ENCODE assay signal across 9 mouse cellular contexts in the genomic region with DNA sequence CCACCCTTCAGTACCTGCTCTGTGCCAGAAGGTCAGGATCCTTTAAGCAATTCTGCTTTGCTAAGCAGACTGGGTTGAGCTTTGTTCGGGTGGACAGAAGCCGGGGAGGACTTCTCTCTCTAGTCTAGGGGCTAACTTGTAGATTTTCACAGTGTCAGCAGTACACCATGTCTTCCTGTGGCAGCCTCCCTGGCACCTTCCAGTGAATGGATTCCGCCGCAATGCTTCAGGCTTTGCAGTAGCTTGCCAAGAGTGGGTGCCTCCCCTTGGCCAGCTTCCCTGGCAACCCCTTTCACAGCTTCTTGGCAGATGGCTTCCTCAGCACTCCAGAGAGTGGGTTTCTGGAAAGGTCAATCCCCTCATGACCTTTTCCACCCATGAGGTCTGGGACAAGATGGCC. TPM values are rescaled to one million over a fixed set of nuclear protein-coding genes. Genes with fewer than 3 reads are reported as not detected.
DNase-seq lines count a peak whose midpoint lies in the region; ATAC-seq lines count a peak whose summit lies in the region.
"Had no signal": no experiment of that assay in that cellular context is flagged by ENCODE, and none has a peak within 500 bp of the region (broad histone marks: within the 10 kb centered on the region; RNA-seq: fewer than 3 reads in every experiment).

No protein-coding gene starts in this region.

- no peak overlapping the region for H3K9ac ChIP-seq in kidney, embryonic 15.5 days
- H3K9ac ChIP-seq: limb, embryonic 12.5 days; neural tube, embryonic 12.5 days had no signal

- no peak overlapping the region for H3K27ac ChIP-seq in kidney, embryonic 15.5 days
- H3K27ac ChIP-seq: limb, embryonic 12.5 days; neural tube, embryonic 12.5 days had no signal

- no peak for ATAC-seq in kidney, embryonic 15.5 days (replicated peaks; ENCODE audit: low FRiP score)

- H3K4me2 ChIP-seq in kidney, embryonic 15.5 days, result no peak overlapping the region
- H3K4me2 ChIP-seq: limb, embryonic 12.5 days; neural tube, embryonic 12.5 days had no signal

- H3K27me3 ChIP-seq in kidney, embryonic 15.5 days, result no peaks in the 10 kb centered on the region
- H3K27me3 ChIP-seq: limb, embryonic 12.5 days; neural tube, embryonic 12.5 days had no signal

- 87% methylated on average over 4 of the region's 4 CpGs for WGBS in kidney, embryonic 15.5 days

- no peak overlapping the region for H3K4me3 ChIP-seq in kidney, embryonic 15.5 days (replicated peaks)
- H3K4me3 ChIP-seq: limb, embryonic 12.5 days; neural tube, embryonic 12.5 days had no signal

- intact Hi-C loops in left cerebral cortex, postnatal 25 days (cut with DNase I), result no loop called here

- H3K4me1 ChIP-seq in kidney, embryonic 15.5 days, result peaks cover 24% of the 10 kb centered on the region

- no peaks in the 10 kb centered on the region for H3K9me3 ChIP-seq in kidney, embryonic 15.5 days (replicated peaks)
- H3K9me3 ChIP-seq: limb, embryonic 12.5 days; neural tube, embryonic 12.5 days had no signal

- H3K36me3 ChIP-seq in kidney, embryonic 15.5 days, result no peaks in the 10 kb centered on the region
- H3K36me3 ChIP-seq: limb, embryonic 12.5 days; neural tube, embryonic 12.5 days had no signal

- DNase-seq in kidney, adult 18-20 months, result peak; percentile 84
- DNase-seq in cerebellum, adult 9-10 months, result peak; percentile 35
- DNase-seq in frontal cortex, postnatal 14 days (ENCODE audit: low spot score in 2 of 2), result peak; percentile 47 to 62
- DNase-seq in left cerebral cortex, postnatal 25 days (ENCODE audit: low spot score in 2 of 2), result peak; percentile 58 to 66
- no peak for DNase-seq in embryo, embryonic 11 days
- DNase-seq in spleen, postnatal 14 days (ENCODE audit: low spot score in 2 of 2), result no peak

RNA-seq across cellular contexts. Expression of a gene that starts 50.5 kb away (rescaled TPM):
- not detected in 2 replicates for polyA plus RNA-seq in kidney, embryonic 15.5 days (2015; fragmentation: Nextera tagmentation; extraction: Ambion mirVana)
- total RNA-seq in left cerebral cortex, postnatal 25 days (2021), result not detected
- polyA plus RNA-seq: limb, embryonic 12.5 days; neural tube, embryonic 12.5 days had no signal

Comparison
In these comparisons a context has a peak if more than half of its experiments do, and no peak if none do; other contexts are left out.
1. DNase-seq: peak in kidney, adult 18-20 months (single experiment), cerebellum, adult 9-10 months (single experiment), frontal cortex, postnatal 14 days (2 of 2) and left cerebral cortex, postnatal 25 days (2 of 2); none in embryo, embryonic 11 days (single experiment) and spleen, postnatal 14 days (0 of 2).